Mouse (Mus musculus): ENCODE results near the gene S100a1.

Gene S100a1

GRCm38 (mm10) chr3:90509747-90510123 lies 4.5 kb downstream of the S100a1 start:
- no peak for DNase-seq (ENCODE audit: low spot score in 2 of 2)

DNA sequence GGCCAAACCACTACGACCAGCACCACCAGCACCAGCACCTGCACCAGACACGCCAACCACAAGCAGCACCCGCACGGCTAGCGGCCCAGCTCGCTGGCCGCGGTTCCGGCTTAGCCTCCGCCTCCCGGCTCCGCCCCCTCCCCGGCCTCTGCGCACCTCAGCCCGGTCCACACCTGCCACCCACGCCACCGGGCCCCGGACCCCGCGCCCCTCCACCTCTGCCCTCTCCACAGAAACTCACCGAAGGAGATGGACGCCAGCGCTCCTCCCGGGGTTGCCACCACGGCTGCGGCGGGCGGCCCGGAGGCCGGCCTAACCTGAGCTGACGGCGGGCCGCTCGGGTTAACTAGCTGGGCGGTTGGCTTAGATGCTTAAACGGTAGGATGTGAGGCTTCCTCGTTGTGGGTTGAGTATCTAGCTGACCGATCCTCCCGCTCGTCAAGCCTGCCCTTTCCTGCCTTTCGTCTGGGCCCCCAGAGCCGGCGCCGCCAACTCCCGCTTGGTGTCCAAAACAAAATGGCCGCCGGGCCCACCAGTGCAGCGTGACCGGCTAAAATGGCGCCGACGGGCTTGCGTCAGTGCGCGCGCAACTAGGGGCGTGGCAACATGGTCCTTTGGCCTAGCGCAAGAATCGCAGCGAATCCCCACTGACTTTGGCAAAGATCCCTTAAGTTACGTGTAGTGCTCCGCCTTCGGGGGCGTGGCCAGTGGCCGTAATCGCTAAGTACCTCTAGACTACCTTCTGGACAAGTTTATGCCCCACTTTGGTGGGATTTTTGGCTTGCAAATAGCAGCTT lies 5.0 kb downstream of the S100a1 start, which contains the start of gene Chtop:
Chtop (minus strand) TSS at position 549 of the 797 bp plus-strand sequence.
- DNase-seq (ENCODE audit: low spot score in 2 of 2): peak; percentile 99 to 100

DNA sequence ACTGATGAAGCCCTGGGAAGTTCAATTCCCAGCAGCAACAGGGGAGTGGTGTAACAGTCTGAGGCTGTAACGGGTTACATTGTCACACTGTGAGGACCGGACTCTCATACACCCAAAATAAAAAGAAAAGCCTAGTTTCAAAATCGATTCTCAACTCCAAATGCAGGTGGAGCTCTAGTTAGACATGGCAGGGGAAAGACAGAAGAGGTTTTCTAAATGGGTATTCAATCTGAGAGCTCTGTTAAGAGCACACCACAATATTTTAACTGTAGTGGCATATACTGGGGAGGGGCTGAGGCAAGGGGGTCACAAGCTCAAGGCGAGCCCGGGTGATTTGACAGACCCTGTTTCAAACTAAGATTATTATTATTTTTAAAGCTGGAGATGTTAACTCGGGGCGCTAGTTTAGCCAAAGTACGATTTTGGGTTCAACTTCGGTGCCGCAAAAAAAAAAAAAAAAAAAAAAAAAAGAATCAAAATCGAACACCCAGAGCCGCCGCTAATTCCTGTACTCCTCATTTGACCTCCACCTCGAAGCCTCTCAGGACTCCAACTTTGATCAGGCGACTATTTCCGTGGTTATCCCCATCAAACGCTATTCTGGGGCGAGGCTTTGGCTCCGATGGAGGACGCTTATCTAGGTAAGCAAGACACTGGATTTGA lies 5.8 kb downstream of the S100a1 start:
- no peak for DNase-seq (ENCODE audit: low spot score in 2 of 2)

DNA sequence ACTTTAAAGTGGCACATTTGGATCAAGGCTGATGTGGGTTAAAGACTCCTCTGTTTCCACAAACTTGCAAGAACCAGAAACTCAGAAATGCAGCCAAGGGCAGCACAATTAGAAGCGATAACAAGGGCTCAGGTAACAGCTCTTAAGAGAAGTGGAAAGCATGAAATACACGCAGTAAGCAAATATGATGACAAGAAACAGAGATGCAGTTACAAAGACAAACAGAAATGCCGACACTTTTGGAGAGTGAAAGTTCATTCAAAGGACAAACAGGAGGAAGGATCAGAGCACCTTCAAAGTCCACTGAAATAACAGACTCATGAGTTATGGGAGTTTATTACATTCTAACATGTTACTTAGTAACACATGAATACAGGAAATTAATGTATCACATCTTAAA lies 7.8 kb downstream of the S100a1 start:
- no peak for DNase-seq (ENCODE audit: low spot score in 2 of 2)

GRCm38 (mm10) chr3:90505216-90505615 lies 9.0 kb downstream of the S100a1 start:
- DNase-seq (ENCODE audit: low spot score in 2 of 2): no peak

- DNase-seq (ENCODE audit: low spot score in 2 of 2): no peak
These were observed 10.7 kb downstream of the S100a1 start for GRCm38 (mm10) chr3:90503444-90503843.

GRCm38 (mm10) chr3:90497597-90497996 lies 16.6 kb downstream of the S100a1 start:
- DNase-seq (ENCODE audit: low spot score in 2 of 2): no peak

- DNase-seq (ENCODE audit: low spot score in 2 of 2): no peak
These were observed 18.2 kb downstream of the S100a1 start for GRCm38 (mm10) chr3:90495850-90496525.

DNA sequence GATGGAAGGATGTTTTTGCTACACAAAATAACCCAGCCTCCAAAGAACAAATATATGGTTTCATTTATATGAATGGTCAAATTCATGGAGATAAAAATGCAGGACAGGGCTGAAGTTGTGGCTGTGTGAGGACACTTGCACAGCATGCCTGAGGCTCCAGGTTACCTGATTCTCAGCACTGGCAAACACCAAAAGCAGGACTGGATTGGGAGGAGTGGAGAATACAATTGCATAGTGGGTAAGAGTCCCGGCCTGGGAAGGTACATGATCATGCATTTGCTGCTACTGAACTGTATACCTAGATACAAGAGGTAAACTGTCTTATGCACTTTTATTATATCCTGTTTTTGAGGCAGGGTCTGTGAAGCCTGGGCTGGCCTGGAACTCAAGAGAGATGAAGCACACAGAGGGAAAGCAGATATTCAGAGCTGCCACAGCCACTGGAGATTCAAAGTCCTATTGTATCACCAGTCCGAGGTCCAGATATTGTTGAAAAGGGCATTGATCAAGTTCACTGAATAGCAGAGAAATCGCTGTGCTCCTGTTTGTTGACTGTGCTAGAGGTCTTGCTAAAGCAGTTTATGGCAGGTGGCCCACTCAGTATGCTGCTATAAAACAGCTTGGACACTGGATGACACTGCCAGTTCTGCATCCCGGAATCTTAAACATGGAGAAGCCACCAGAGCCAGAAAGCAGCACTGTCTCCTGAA lies 20.2 kb downstream of the S100a1 start:
- no peak for DNase-seq (ENCODE audit: low spot score in 2 of 2)

DNA sequence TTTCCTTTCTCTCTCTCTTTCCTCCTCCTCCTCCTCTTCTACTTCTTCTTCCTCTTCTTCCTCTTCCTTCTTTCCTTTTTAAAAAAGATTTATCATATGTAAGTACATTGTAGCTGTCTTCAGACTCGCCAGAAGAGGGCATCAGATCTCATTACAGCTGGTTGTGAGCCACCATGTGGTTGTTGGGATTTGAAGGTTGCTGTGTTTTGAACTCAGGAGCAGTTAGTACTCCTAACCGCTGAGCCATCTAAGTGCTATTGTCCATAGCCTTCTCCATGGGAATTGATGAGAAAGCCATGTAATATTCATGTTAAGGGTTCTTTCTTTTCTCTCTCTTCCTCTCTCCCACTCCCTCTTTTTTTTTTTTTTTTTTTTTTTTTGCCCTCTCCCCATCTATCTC lies 22.8 kb downstream of the S100a1 start:
- peak in 1 of 2 experiments; percentile 40 for DNase-seq (ENCODE audit: low spot score in 2 of 2)

DNA sequence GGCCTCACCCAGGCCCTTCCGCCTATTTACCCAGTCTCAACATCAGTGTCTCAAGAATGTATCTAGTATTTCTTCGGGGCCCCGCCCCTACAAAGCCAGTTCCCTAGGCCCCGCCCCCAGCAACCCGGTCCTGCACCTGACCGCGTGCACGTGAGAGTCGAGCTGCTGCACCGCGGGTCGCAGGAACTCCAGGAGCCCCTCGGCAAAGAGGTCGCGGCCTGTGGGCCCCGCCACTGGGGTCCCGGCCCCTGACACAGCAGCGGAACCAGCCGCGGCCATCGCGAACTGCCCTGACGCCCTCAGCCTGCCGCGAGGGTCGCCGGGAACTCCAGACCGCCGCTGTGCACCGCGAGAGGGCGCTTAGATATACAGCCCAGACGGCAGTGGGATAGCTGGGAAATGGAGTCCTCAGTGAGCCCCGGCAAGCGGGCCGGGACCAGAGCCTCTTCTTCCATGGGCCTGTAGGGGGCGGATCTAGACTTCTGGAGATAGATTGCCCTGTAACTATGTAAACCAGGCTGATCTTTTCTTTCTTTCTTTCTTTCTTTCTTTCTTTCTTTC lies 23.4 kb downstream of the S100a1 start, which contains the start of gene Snapin:
Snapin (minus strand) TSS at position 338 of the 561 bp plus-strand sequence.
- peak; percentile 90 to 95 for DNase-seq (ENCODE audit: low spot score in 2 of 2)

DNA sequence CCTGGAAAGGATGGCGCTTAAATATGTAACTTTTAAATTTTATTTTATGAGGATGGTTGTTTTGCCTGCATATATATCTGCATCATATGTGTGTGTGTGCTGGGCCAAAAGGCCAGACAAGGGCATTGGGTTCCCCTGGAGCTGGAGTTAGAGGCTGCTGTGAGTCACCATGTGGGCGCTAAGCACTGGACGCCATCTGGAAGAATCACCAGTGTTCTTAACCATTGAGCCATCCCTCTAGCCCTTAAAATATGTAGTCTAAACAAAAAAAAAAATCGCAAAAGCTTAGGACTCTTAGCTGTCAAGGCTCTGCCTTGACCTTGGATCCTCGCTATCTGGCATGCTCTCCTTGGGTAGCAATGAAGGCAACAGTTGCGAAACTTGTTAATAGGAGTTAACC lies 25.6 kb downstream of the S100a1 start:
- no peak for DNase-seq (ENCODE audit: low spot score in 2 of 2)

- DNase-seq (ENCODE audit: low spot score in 2 of 2): no peak
These were observed 27.2 kb downstream of the S100a1 start for GRCm38 (mm10) chr3:90486998-90487397.

DNA sequence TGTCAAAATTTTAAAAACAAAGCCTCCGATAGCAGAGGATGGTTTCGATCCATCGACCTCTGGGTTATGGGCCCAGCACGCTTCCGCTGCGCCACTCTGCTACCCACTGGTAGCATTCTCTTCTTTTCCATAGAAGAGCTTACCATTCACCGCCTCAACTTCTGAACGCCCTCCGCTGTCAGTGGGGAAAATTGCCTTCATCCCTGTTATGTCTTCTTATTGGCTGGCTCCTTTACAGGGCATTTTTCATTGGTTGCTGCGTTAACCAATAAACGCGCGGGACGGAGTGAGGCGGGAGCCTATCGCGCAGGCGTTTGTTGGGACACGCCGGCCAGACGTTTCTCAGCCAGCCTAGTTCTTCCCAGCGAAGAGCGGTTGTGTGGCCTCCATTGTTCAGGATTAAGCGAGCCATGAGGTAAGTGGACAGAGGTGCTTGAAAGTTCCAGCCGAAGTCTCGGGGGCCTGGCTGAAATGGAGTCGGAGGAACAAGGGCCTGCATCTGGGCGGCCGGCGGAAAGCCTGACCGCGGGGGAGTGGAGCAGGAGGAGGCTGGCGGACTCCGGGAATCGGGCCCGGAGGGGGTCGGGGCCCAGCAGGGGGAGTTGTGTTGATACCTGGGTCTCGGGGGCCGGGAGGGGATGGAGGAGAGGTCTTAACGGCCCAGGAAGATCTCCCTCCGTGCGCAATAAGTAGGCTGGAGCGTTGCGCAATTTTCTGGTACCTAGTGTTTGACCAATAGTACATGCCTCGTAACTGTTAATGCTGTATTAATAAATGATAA lies 38.2 kb downstream of the S100a1 start, which contains the start of gene Ilf2:
Ilf2 (plus strand) TSS at position 296 of the 781 bp plus-strand sequence.
- DNase-seq (ENCODE audit: low spot score in 2 of 2): peak; percentile 86 to 91

GRCm38 (mm10) chr3:90475151-90475830 lies 38.9 kb downstream of the S100a1 start:
- DNase-seq (ENCODE audit: low spot score in 2 of 2): no peak

DNA sequence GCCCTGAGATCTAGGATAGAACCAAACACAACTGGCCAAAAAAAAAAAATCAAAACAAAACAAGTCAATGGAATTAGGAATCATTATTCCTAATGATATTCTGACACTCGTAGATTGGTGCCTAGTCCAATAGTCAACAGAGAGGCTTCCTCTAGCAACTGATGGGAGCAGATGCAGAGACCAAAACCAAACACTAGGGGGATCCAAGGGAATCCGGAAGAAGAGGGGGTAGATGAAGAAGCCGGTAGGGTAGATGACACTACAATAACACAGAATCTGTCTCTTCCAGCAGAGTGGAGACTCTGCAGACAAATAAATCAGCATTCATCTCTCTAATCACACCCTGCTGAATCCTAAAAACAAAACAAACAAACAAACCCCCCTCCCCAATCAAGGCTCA lies 42.0 kb downstream of the S100a1 start:
- peak in 1 of 2 experiments; percentile 61 for DNase-seq (ENCODE audit: low spot score in 2 of 2)

DNA sequence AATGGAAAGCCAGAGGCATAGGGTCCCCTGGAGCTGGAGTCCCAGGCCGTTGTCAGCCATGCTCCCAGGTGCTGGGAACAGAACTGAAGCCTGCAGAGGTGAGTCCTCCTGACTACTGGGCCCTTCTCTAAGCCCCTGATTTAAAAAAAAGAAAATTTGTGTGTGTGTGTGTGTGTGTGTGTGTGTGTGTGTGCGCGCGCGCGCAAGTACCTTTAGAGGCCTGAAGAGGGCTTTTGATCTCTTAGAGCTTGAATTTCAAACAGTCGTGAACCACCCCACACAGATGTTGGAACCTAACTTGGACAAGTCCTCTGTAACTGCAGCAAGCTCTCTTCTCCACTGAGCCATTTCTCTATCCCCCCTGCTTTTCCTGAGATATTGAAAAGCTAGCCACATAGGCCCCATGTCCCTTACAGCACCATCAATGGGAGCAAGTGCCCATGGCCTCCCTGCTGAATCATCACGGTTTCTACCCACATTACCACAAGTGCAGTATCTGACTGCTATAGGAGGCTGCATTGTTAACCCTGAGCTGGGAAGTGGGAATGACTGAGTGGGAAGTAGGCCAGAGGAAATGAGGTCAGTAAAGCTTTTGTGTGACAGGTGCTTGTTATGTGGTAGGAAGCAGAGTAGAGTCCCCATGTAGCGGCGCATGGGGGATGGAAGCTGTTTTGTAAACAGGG lies 46.4 kb downstream of the S100a1 start:
- DNase-seq (ENCODE audit: low spot score in 2 of 2): no peak

DNA sequence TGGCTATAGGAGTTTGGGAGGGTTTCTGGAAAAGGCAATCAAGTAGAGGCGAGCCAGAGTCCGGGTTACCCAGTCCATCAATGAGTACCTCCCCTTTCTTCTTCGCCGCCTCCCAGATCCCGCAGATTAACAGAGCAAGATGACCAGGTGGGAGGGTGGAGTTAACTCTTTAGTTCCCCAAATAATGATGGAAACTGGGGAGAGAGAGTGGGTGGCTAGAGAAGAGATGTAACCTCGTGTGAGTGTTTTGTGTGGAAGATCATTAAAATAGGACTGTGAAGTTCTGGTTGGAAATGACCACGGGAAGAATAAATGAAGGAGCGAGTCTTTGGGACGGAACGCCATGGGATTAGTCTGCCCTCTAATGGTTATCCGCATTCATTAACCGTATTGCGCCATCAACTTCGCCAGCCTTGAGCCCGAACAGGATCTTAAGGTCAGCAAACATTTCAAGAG lies 47.9 kb downstream of the S100a1 start:
- DNase-seq (ENCODE audit: low spot score in 2 of 2): no peak

DNA sequence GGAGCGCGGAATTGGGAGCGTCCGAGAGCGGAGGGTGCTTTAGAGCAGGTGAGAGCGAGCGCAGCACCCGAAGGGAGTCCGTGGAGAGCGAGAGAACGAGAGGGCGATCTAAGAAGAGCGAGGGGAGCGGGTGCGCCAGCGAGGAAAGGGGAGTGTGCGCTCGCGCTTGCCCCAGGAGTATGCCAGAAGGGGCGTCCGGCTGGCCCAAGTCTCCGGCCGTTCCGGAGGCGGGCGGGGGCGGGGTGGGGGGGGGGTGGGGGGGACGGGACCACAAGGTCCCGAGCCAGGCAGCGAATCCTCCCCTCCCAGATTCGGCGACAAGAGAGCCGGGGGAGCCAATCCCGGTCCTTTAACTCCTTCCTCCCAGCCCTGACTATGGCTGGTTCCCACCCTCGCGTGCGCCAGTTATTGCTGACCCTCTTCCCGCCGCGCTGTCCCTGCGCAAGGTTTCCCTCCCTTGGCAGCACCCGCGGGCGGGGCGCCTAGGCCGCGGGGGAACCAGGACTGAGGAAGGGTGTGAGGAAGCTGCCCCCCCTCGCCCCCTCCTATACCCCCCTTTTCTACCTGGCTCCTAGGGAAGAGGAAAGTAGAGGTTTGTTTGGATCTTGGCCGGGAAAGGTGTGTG lies 48.4 kb downstream of the S100a1 start, which contains the start of gene Npr1:
Npr1 (minus strand) TSS at position 181 of the 625 bp plus-strand sequence.
- DNase-seq (ENCODE audit: low spot score in 2 of 2): no peak

All from spleen, postnatal 14 days (tissue).